Mouse (Mus musculus) embryonic facial prominence, embryonic 11.5 days (tissue): ENCODE data around the gene Pitpnc1. TPM values are rescaled to one million over a fixed set of nuclear protein-coding genes. Genes with fewer than 3 reads are reported as not detected.

Experiments used
- ATAC-seq: fragments of 200-750 bp; cut with Nextera tagmentation; replicated peaks from 2 replicates; pipeline ENCODE4 v1.8.0; 2017; ENCODE audit warnings: low read depth; ENCODE audit not compliant: insufficient number of reproducible peaks, low FRiP score, low TSS enrichment
- DNase-seq: peaks from one replicate; pipeline ENCODE4 v3.0.0-alpha.2; 2015; ENCODE audit warnings: low spot score
- H3K27ac ChIP-seq: fragments of 300-500 bp; sonication (generic); replicated peaks from 2 replicates; pipeline ENCODE4 v1.5.1; 2014; ENCODE audit warnings: mild to moderate bottlenecking, low read depth, low read length, control low read depth
- H3K27me3 ChIP-seq: fragments of 300-500 bp; sonication (generic); 2 replicates; pipeline ENCODE4 v1.6.1; 2014; ENCODE audit warnings: mild to moderate bottlenecking, low read length, moderate library complexity, mixed read lengths; ENCODE audit not compliant: control insufficient read depth, insufficient read depth
- H3K36me3 ChIP-seq: fragments of 300-500 bp; sonication (generic); replicated peaks from 2 replicates; pipeline ENCODE4 v1.6.1; 2014; ENCODE audit warnings: low read depth, mild to moderate bottlenecking, low read length, moderate library complexity, mixed read lengths; ENCODE audit not compliant: control insufficient read depth, insufficient read depth
- H3K4me1 ChIP-seq: fragments of 300-500 bp; sonication (generic); 2 replicates; pipeline ENCODE4 v1.6.1; 2014; ENCODE audit warnings: low read length, mixed read lengths; ENCODE audit not compliant: control insufficient read depth, insufficient read depth
- H3K4me2 ChIP-seq: fragments of 300-500 bp; sonication (generic); 2 replicates; pipeline ENCODE4 v1.6.1; 2014; ENCODE audit warnings: low read depth, mild to moderate bottlenecking, control low read depth, low read length, moderate library complexity
- H3K4me3 ChIP-seq: fragments of 300-500 bp; sonication (generic); 2 replicates; pipeline ENCODE4 v1.5.1; 2014; ENCODE audit warnings: low read depth, low read length, control low read depth
- H3K9ac ChIP-seq: fragments of 300-500 bp; sonication (generic); replicated peaks from 2 replicates; pipeline ENCODE4 v1.6.1; 2014; ENCODE audit warnings: mild to moderate bottlenecking, control low read depth, low read length
- H3K9me3 ChIP-seq: fragments of 300-500 bp; sonication (generic); replicated peaks from 2 replicates; pipeline ENCODE4 v1.6.1; 2016; ENCODE audit warnings: mild to moderate bottlenecking, low read length, inconsistent platforms, mixed read lengths; ENCODE audit not compliant: control insufficient read depth
- WGBS: fragments of 180-500 bp; shearing (Covaris S2); extraction: QIAGEN DNeasy Blood & Tissue Kit; methylation state at CpG from one replicate; pipeline ENCODE4 v1.1.7; 2014; 5-methylcytosine and 5-hydroxymethylcytosine counted together
- polyA plus RNA-seq: library from polyadenylated mRNA; unstranded; fragments of >200 nt; fragmentation: Nextera tagmentation; extraction: Ambion mirVana; gene quantifications from 2 replicates; pipeline ENCODE4 v1.2.1, GENCODE M21; 2014

Gene Pitpnc1
- polyA plus RNA-seq, 1 experiment from 2014 or later, result 45.1 TPM

DNA sequence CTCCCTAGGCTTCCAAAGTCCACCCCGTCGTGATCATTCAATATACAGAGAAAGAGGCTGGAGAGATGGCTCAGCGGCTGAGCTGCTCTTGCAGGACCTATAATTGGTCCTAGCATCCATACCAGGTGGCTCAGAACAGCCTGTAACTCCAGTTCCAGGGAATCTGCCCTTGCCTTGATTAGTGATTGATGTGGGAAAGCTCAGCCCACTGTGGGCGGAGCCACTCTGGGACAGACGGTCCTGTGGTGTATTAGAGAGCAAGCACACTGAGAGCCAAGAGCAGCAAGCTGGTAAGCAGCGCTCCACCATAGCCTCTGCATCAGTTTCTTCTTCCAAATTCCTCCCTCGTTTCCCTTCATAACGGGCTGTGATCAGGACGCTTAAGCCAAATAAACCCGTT is 150.6 kb downstream of the Pitpnc1 start:
- H3K4me1 ChIP-seq, result no peaks in the 10 kb centered on the region
- DNase-seq, result no peak
- no peak overlapping the region for H3K9ac ChIP-seq
- no peak for ATAC-seq
- 54% methylated on average over 10 of the region's 10 CpGs for WGBS
- no peaks in the 10 kb centered on the region for H3K27me3 ChIP-seq
- no peaks in the 10 kb centered on the region for H3K9me3 ChIP-seq
- no peaks in the 10 kb centered on the region for H3K36me3 ChIP-seq
- H3K4me2 ChIP-seq, result no peak overlapping the region
- no peak overlapping the region for H3K27ac ChIP-seq
- H3K4me3 ChIP-seq, result no peak overlapping the region

DNA sequence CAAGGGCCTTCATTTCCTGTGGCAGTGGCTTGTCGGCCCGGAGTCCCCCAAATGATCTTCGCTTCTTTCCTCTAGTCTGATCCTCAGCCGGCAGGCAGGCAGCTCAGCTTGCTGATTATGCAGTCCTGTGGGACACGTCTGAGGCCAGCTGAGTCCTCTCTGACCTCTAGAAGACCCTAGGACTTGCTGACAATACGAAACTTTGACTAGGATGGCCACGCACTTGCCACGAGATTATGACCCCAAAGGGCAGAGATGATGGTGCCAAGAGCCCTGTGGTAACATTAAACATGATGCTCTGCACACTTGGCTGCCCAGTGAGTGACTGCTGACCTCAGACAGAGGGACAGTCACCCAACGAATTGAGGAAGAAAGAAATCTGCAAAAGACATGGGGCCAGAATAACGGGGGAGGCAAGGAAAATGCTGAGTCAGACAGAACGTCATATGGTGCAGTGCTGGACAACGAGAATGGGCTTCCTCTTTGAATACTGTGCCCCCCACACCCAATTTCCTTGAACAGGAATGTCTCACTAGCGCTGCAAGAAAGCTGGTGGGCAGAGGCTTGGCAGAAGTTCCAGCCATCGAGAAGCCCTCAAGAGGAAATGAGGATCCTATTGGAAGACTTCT is 152.7 kb downstream of the Pitpnc1 start:
- no peaks in the 10 kb centered on the region for H3K4me1 ChIP-seq
- H3K36me3 ChIP-seq, result no peaks in the 10 kb centered on the region; the same call in 1 of the 2 replicates
- no peak overlapping the region for H3K4me3 ChIP-seq
- H3K9ac ChIP-seq, result no peak overlapping the region
- no peak overlapping the region for H3K4me2 ChIP-seq
- H3K27me3 ChIP-seq, result no peaks in the 10 kb centered on the region
- no peak overlapping the region for H3K27ac ChIP-seq
- no peak for ATAC-seq
- DNase-seq, result no peak
- WGBS, result 53% methylated on average over 14 of the region's 14 CpGs
- no peaks in the 10 kb centered on the region for H3K9me3 ChIP-seq

DNA sequence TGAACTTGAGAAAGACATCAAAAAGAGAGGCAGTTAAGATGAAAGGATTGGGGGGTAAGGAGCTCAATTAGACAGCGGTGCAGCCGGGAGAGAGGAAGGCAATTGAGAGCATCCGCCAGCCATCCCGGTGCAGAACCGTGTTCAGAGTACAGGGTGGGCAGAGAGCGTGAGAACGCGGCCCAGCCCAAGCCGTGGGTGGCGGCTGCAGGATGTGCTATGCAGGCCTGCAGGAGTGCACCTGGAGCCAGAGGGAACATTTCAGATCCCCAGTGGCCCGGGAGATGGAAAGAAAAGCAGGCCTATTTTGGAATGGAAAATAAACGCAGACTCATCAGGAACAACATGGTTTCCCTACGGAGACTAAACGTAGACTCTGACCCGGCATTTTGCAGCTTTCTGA is 155.0 kb downstream of the Pitpnc1 start:
- Histone ChIP-seq H3K9ac (no peak overlapping the region), H3K4me2 (no peak overlapping the region), H3K9me3 (no peaks in the 10 kb centered on the region), H3K27me3 (no peaks in the 10 kb centered on the region), H3K4me3 (no peak overlapping the region), H3K36me3 (no peaks in the 10 kb centered on the region; the same call in 1 of the 2 replicates), H3K27ac (no peak overlapping the region), H3K4me1 (no peaks in the 10 kb centered on the region)
- DNase-seq (no peak), ATAC-seq (no peak)
- 84% methylated on average over 15 of the region's 15 CpGs for WGBS

DNA sequence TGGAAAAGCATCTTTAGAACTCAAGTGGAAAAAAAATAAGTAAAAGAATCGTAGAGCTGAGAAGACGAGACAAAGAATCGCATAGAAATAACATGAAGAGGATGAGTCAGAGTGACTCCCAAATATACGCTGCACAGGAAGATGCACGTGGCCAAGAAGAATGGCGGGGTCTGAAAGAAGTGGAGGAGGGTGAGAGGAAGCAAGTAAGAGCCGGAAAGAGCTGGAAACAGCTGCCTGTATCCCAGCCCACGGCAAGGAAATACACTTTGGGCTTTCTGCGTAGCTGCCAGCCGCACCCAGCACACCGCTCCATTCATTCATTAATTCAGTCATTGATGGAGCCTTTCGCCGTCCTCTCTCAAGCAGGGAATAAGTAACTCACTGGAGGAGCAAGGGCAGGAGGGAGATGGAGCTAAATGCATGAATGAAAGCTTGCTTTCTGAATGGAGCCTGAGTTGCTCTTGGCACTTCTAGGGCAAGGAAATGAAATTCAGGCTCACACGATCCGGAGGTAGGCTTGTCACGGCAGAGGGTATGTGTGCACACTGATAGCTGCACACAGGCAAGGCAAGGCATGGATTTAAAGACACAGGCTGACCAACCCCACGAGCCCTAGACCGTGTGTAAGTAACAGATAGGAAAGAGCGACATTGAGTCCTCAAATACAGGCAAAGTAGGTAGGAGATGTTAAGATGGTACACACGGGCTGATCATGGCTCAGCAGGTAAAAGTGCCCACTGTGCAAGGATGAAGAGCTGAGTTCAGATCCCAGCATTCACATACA is 160.0 kb downstream of the Pitpnc1 start:
- Histone ChIP-seq H3K36me3 (no peaks in the 10 kb centered on the region; the same call in none of the 2 replicates), H3K4me3 (no peak overlapping the region), H3K9me3 (no peaks in the 10 kb centered on the region), H3K4me1 (no peaks in the 10 kb centered on the region), H3K27me3 (no peaks in the 10 kb centered on the region), H3K9ac (no peak overlapping the region), H3K4me2 (no peak overlapping the region), H3K27ac (no peak overlapping the region)
- no peak for ATAC-seq
- DNase-seq, result no peak
- 88% methylated on average over 20 of the region's 20 CpGs for WGBS

DNA sequence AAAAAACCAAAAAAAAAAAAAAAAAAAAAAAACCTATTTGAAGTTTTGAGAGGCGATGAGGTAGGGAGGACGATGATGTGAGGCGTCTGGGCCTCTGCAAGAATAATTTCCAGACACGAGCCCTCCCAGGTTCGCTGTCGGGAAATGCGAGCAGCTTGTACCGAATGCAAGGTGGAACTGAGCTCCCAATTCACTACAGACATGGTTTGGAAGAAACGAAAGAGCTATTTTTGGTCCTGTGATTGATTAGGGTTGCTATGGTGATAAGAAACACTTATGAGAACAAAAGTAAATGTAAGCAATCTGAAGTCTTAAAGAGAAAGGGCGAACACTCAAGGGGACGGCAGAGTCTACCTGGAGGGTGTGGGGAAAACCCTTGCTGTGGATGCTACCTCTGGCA is 164.3 kb downstream of the Pitpnc1 start:
- DNase-seq (peak; percentile 65), ATAC-seq (no peak)
- no peak overlapping the region for H3K4me2 ChIP-seq
- H3K9me3 ChIP-seq, result no peaks in the 10 kb centered on the region
- H3K36me3 ChIP-seq, result no peaks in the 10 kb centered on the region; the same call in 1 of the 2 replicates
- H3K4me3 ChIP-seq, result no peak overlapping the region
- no peak overlapping the region for H3K9ac ChIP-seq
- H3K27me3 ChIP-seq, result no peaks in the 10 kb centered on the region
- H3K27ac ChIP-seq, result no peak overlapping the region
- no peaks in the 10 kb centered on the region for H3K4me1 ChIP-seq
- 66% methylated on average over 11 of the region's 11 CpGs for WGBS

DNA sequence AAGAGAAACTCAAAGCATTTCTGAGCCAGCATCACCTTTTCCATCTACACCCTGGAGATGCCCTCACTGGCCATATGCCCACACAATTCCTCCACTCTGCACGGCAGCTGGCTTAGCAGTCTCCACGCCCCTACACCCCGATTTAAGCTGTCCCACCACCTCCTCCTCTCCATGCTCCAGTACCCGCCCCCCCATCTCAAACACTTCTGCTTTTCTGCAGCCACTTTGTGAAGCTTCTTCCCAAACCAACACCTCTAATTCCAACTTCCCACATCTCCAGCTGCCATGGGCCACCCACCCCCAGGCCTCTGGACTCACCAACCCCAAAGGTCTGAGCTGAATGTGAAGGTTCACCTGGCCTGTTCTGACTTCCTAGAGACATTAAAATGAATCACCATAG is 168.4 kb downstream of the Pitpnc1 start:
- Histone ChIP-seq H3K36me3 (no peaks in the 10 kb centered on the region; the same call in none of the 2 replicates), H3K27me3 (no peaks in the 10 kb centered on the region), H3K27ac (no peak overlapping the region), H3K4me2 (no peak overlapping the region), H3K9me3 (no peaks in the 10 kb centered on the region), H3K4me3 (no peak overlapping the region), H3K4me1 (no peaks in the 10 kb centered on the region), H3K9ac (no peak overlapping the region)
- WGBS, result 94% methylated on average over 4 of the region's 4 CpGs
- no peak for DNase-seq
- ATAC-seq, result no peak

DNA sequence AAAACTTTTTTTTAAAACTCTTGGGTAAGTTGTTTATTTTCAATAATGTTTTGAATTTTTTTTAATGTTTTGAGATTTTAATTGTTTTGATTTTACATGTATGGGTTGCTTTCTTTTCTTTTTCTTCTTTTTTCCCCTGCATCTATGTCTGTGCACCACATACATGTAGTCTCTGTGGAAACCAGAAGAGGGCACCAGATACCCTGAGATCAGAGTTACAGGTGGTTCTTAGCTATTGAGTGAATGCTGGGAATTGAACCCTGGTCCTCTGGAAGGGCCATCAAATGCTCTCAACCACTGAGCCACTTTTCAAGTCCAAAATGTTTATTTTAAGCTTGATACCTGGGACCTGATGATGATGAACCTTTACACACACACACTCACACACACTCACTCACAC is 170.3 kb downstream of the Pitpnc1 start:
- no peak overlapping the region for H3K4me3 ChIP-seq
- no peaks in the 10 kb centered on the region for H3K9me3 ChIP-seq
- no peaks in the 10 kb centered on the region for H3K27me3 ChIP-seq
- H3K36me3 ChIP-seq, result no peaks in the 10 kb centered on the region; the same call in 1 of the 2 replicates
- H3K9ac ChIP-seq, result no peak overlapping the region
- no peak overlapping the region for H3K27ac ChIP-seq
- H3K4me1 ChIP-seq, result no peaks in the 10 kb centered on the region
- DNase-seq (no peak), ATAC-seq (no peak)
- no peak overlapping the region for H3K4me2 ChIP-seq

DNA sequence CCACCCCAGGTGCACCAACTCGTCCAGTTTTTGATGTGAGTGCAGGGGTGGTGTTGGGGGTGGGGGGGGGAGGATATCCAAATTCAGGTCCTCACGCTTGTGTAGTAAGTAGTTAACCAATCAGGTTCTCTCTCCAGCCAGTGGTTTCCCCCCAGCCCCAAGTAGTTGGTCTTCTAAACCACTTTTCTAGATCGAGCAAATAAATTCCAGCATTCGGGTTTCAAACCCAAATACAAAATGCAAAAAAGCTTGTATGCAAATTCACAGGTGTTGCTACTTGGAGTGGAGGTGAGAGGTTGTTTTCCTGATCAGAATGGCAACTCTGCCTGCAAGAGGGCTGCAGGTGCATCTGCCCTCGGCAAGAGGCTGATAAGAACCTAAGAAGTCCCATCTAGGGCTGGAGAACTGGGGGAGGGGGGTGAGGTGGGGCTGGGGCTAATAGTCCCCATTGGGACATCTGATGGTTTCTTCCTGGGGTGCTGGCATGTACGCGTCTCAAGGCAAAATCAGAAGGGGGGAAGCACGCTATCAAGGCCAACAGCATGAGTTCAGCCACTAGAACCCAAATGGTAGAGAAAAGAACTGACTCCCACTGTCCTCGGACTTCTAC is 170.9 kb downstream of the Pitpnc1 start:
- H3K4me2 ChIP-seq, result no peak overlapping the region
- H3K9ac ChIP-seq, result no peak overlapping the region
- no peaks in the 10 kb centered on the region; the same call in 1 of the 2 replicates for H3K36me3 ChIP-seq
- DNase-seq, result no peak
- no peak for ATAC-seq
- H3K4me1 ChIP-seq, result no peaks in the 10 kb centered on the region
- 94% methylated on average over 9 of the region's 9 CpGs for WGBS
- no peak overlapping the region for H3K4me3 ChIP-seq
- H3K27me3 ChIP-seq, result no peaks in the 10 kb centered on the region
- no peak overlapping the region for H3K27ac ChIP-seq
- H3K9me3 ChIP-seq, result no peaks in the 10 kb centered on the region
